Mouse (Mus musculus) hindbrain, embryonic 13.5 days (tissue): ENCODE data around the gene Cdh24. TPM values are rescaled to one million over a fixed set of nuclear protein-coding genes. Genes with fewer than 3 reads are reported as not detected.

Experiments
- ATAC-seq: fragments of 200-750 bp; cut with Nextera tagmentation; 2 replicates; pipeline ENCODE4 v1.8.0; 2017; ENCODE audit warnings: moderate TSS enrichment; ENCODE audit not compliant: low FRiP score
- H3K27ac ChIP-seq: fragments of 300-500 bp; sonication (generic); 2 replicates; pipeline ENCODE4 v1.5.1; 2015; ENCODE audit warnings: inconsistent platforms, mild to moderate bottlenecking, moderate library complexity
- H3K27me3 ChIP-seq: fragments of 300-500 bp; sonication (generic); 2 replicates; pipeline ENCODE4 v1.6.1; 2015; ENCODE audit warnings: mild to moderate bottlenecking, inconsistent platforms
- H3K36me3 ChIP-seq: fragments of 300-500 bp; sonication (generic); 2 replicates; pipeline ENCODE4 v1.6.1; 2015; ENCODE audit warnings: mild to moderate bottlenecking, inconsistent platforms
- H3K4me1 ChIP-seq: fragments of 300-500 bp; sonication (generic); replicated peaks from 2 replicates; pipeline ENCODE4 v1.6.1; 2015; ENCODE audit warnings: inconsistent platforms
- H3K4me2 ChIP-seq: fragments of 300-500 bp; sonication (generic); 2 replicates; pipeline ENCODE4 v1.6.1; 2015; ENCODE audit warnings: inconsistent platforms, mild to moderate bottlenecking, moderate library complexity
- H3K4me3 ChIP-seq: fragments of 300-500 bp; sonication (generic); 2 replicates; pipeline ENCODE4 v1.5.1; 2015; ENCODE audit warnings: mild to moderate bottlenecking, inconsistent platforms
- H3K9ac ChIP-seq: fragments of 300-500 bp; sonication (generic); 2 replicates; pipeline ENCODE4 v1.6.1; 2015; ENCODE audit warnings: mild to moderate bottlenecking, inconsistent platforms
- H3K9me3 ChIP-seq: fragments of 300-500 bp; sonication (generic); 2 replicates; pipeline ENCODE4 v1.6.1; 2016; ENCODE audit warnings: inconsistent platforms
- WGBS: fragments of 180-500 bp; shearing (Covaris S2); methylation state at CpG from one replicate; pipeline ENCODE4 v1.1.7; 2015; 5-methylcytosine and 5-hydroxymethylcytosine counted together
- polyA plus RNA-seq: library from polyadenylated mRNA; unstranded; fragments of >200 nt; fragmentation: Nextera tagmentation; extraction: Ambion mirVana; gene quantifications from 2 replicates; pipeline ENCODE4 v1.2.1, GENCODE M21; 2015

Gene Cdh24
- polyA plus RNA-seq, 1 experiment from 2014 or later, result 8.6 TPM

- 99% methylated on average over 2 of the region's 2 CpGs for WGBS
- Histone ChIP-seq H3K9me3 (no peaks in the 10 kb centered on the region), H3K4me2 (no peak overlapping the region)
These were observed 18.8 kb upstream of the Cdh24 start for GRCm38 (mm10) chr14:54660009-54660408.

GRCm38 (mm10) chr14:54653496-54653895 is 12.3 kb upstream of the Cdh24 start:
- Histone ChIP-seq H3K4me2 (peak overlapping the region; percentile 97), H3K27ac (peak overlapping the region; percentile 91), H3K9me3 (no peaks in the 10 kb centered on the region), H3K27me3 (no peaks in the 10 kb centered on the region), H3K4me1 (peaks cover 48% of the 10 kb centered on the region), H3K4me3 (peak overlapping the region; percentile 72), H3K9ac (peak overlapping the region; percentile 90), H3K36me3 (peaks cover 65% of the 10 kb centered on the region)
- WGBS, result under 1% methylated on average over 12 of the region's 12 CpGs
- ATAC-seq, result peak; percentile 83

More at GRCm38 (mm10) chr14:54660009-54660408, 18.8 kb upstream of the Cdh24 start:
- Histone ChIP-seq H3K4me3 (no peak overlapping the region), H3K4me1 (no peaks in the 10 kb centered on the region), H3K27ac (no peak overlapping the region), H3K9ac (no peak overlapping the region), H3K36me3 (peaks cover 92% of the 10 kb centered on the region), H3K27me3 (no peaks in the 10 kb centered on the region)
- ATAC-seq, result no peak

GRCm38 (mm10) chr14:54652787-54653186 is 11.6 kb upstream of the Cdh24 start:
- peaks cover 65% of the 10 kb centered on the region for H3K36me3 ChIP-seq
- H3K9me3 ChIP-seq, result no peaks in the 10 kb centered on the region
- no peaks in the 10 kb centered on the region for H3K27me3 ChIP-seq
- H3K27ac ChIP-seq, result peak overlapping the region; percentile 91
- no peak for ATAC-seq
- H3K4me1 ChIP-seq, result peaks cover 55% of the 10 kb centered on the region
- peak overlapping the region; percentile 97 for H3K4me2 ChIP-seq
- 0% methylated on average over 7 of the region's 7 CpGs for WGBS
- peak overlapping the region; percentile 72 for H3K4me3 ChIP-seq
- H3K9ac ChIP-seq, result peak overlapping the region; percentile 90

- peak overlapping the region; percentile 58 for H3K27ac ChIP-seq
- peak overlapping the region; percentile 97 for H3K4me2 ChIP-seq
- no peaks in the 10 kb centered on the region for H3K27me3 ChIP-seq
- H3K9ac ChIP-seq, result peak overlapping the region; percentile 90; the same call in 1 of the 2 replicates
- peak overlapping the region; percentile 72 for H3K4me3 ChIP-seq
- no peaks in the 10 kb centered on the region for H3K9me3 ChIP-seq
- peaks cover 65% of the 10 kb centered on the region for H3K36me3 ChIP-seq
- 0 out of 2 replicates have a peak, but pooled peaks have one; percentile 5 for ATAC-seq
- 76% methylated on average over 4 of the region's 4 CpGs for whole genome bisulfite sequencing
- peaks cover 55% of the 10 kb centered on the region for H3K4me1 ChIP-seq
These were observed 10.4 kb upstream of the Cdh24 start for GRCm38 (mm10) chr14:54651556-54651955.

GRCm38 (mm10) chr14:54650621-54651454 is 9.7 kb upstream of the Cdh24 start:
- Histone ChIP-seq H3K27ac (peak overlapping the region; percentile 58), H3K9me3 (no peaks in the 10 kb centered on the region), H3K4me2 (peak overlapping the region; percentile 97), H3K27me3 (no peaks in the 10 kb centered on the region), H3K9ac (no peak overlapping the region), H3K4me1 (peaks cover 55% of the 10 kb centered on the region), H3K36me3 (peaks cover 65% of the 10 kb centered on the region), H3K4me3 (peak overlapping the region; percentile 72)
- peak; percentile 33 for ATAC-seq
- WGBS, result 63% methylated on average over 23 of the region's 23 CpGs

GRCm38 (mm10) chr14:54647900-54648299 is 6.7 kb upstream of the Cdh24 start:
- no peaks in the 10 kb centered on the region for H3K27me3 ChIP-seq
- H3K4me3 ChIP-seq, result no peak overlapping the region
- no peaks in the 10 kb centered on the region for H3K9me3 ChIP-seq
- 83% methylated on average over 4 of the region's 4 CpGs for WGBS
- peaks cover 46% of the 10 kb centered on the region for H3K4me1 ChIP-seq
- ATAC-seq, result no peak
- no peak overlapping the region for H3K9ac ChIP-seq
- H3K27ac ChIP-seq, result no peak overlapping the region
- no peak overlapping the region for H3K4me2 ChIP-seq
- peaks cover 84% of the 10 kb centered on the region for H3K36me3 ChIP-seq

GRCm38 (mm10) chr14:54646898-54647636 is 5.9 kb upstream of the Cdh24 start:
- no peak for ATAC-seq
- Histone ChIP-seq H3K27ac (no peak overlapping the region), H3K4me3 (no peak overlapping the region), H3K9ac (no peak overlapping the region), H3K4me2 (no peak overlapping the region), H3K27me3 (no peaks in the 10 kb centered on the region), H3K36me3 (peaks cover 92% of the 10 kb centered on the region), H3K4me1 (peaks cover 43% of the 10 kb centered on the region), H3K9me3 (no peaks in the 10 kb centered on the region)
- 93% methylated on average over 8 of the region's 8 CpGs for WGBS

- no peak for ATAC-seq
- H3K4me2 ChIP-seq, result no peak overlapping the region
- 93% methylated on average over 17 of the region's 17 CpGs for WGBS
- no peaks in the 10 kb centered on the region for H3K9me3 ChIP-seq
- peaks cover 39% of the 10 kb centered on the region for H3K4me1 ChIP-seq
- no peak overlapping the region for H3K27ac ChIP-seq
- no peak overlapping the region for H3K4me3 ChIP-seq
- no peak overlapping the region for H3K9ac ChIP-seq
- H3K27me3 ChIP-seq, result no peaks in the 10 kb centered on the region
- peaks cover 89% of the 10 kb centered on the region for H3K36me3 ChIP-seq
These were observed 5.3 kb upstream of the Cdh24 start for GRCm38 (mm10) chr14:54646455-54646854.

GRCm38 (mm10) chr14:54644294-54644693 is 3.1 kb upstream of the Cdh24 start:
- Histone ChIP-seq H3K27ac (no peak overlapping the region), H3K4me2 (no peak overlapping the region), H3K4me1 (peaks cover 34% of the 10 kb centered on the region), H3K4me3 (no peak overlapping the region), H3K27me3 (no peaks in the 10 kb centered on the region), H3K9ac (no peak overlapping the region), H3K9me3 (no peaks in the 10 kb centered on the region), H3K36me3 (peaks cover 70% of the 10 kb centered on the region)
- no peak for ATAC-seq
- WGBS, result 93% methylated on average over 9 of the region's 9 CpGs

GRCm38 (mm10) chr14:54643011-54643410 is 1.8 kb upstream of the Cdh24 start:
- Histone ChIP-seq H3K4me3 (no peak overlapping the region), H3K9me3 (no peaks in the 10 kb centered on the region), H3K27ac (no peak overlapping the region), H3K4me2 (no peak overlapping the region), H3K4me1 (peaks cover 34% of the 10 kb centered on the region), H3K36me3 (peaks cover 68% of the 10 kb centered on the region), H3K27me3 (no peaks in the 10 kb centered on the region), H3K9ac (0 out of 2 replicates have a peak overlapping the region, but pooled peaks have one; percentile 2)
- no peak for ATAC-seq
- WGBS, result 87% methylated on average over 2 of the region's 2 CpGs

- Histone ChIP-seq H3K27me3 (no peaks in the 10 kb centered on the region), H3K4me2 (no peak overlapping the region), H3K36me3 (peaks cover 68% of the 10 kb centered on the region), H3K9ac (no peak overlapping the region), H3K27ac (peak overlapping the region; percentile 92), H3K4me3 (0 out of 2 replicates have a peak overlapping the region, but pooled peaks have one; percentile 80), H3K4me1 (peaks cover 36% of the 10 kb centered on the region), H3K9me3 (no peaks in the 10 kb centered on the region)
- no peak for ATAC-seq
- WGBS, result 82% methylated on average over 25 of the region's 25 CpGs
These were observed 1.2 kb upstream of the Cdh24 start for GRCm38 (mm10) chr14:54642224-54642944.

- peaks cover 68% of the 10 kb centered on the region for H3K36me3 ChIP-seq
These were observed 239 bp downstream of the Cdh24 start, which contains the start of gene Gm17606 for GRCm38 (mm10) chr14:54640946-54641304. TSS of gene Gm17606 (plus strand) at chr14:54640952.

More at GRCm38 (mm10) chr14:54640946-54641304, 239 bp downstream of the Cdh24 start, which contains the start of gene Gm17606:
- H3K9me3 ChIP-seq, result no peaks in the 10 kb centered on the region
- H3K27ac ChIP-seq, result peak within 1 kb of the TSS; percentile 92
- H3K27me3 ChIP-seq, result no peaks in the 10 kb centered on the region
- WGBS, result 0% methylated on average over 27 of the region's 28 CpGs
- peaks cover 36% of the 10 kb centered on the region for H3K4me1 ChIP-seq
- H3K9ac ChIP-seq, result peak within 1 kb of the TSS; percentile 98
- no peak for ATAC-seq
- H3K4me3 ChIP-seq, result peak within 1 kb of the TSS; percentile 80
- H3K4me2 ChIP-seq, result peak within 1 kb of the TSS; percentile 92
